ENCODE assay signal across 10 mouse cellular contexts in the genomic region with DNA sequence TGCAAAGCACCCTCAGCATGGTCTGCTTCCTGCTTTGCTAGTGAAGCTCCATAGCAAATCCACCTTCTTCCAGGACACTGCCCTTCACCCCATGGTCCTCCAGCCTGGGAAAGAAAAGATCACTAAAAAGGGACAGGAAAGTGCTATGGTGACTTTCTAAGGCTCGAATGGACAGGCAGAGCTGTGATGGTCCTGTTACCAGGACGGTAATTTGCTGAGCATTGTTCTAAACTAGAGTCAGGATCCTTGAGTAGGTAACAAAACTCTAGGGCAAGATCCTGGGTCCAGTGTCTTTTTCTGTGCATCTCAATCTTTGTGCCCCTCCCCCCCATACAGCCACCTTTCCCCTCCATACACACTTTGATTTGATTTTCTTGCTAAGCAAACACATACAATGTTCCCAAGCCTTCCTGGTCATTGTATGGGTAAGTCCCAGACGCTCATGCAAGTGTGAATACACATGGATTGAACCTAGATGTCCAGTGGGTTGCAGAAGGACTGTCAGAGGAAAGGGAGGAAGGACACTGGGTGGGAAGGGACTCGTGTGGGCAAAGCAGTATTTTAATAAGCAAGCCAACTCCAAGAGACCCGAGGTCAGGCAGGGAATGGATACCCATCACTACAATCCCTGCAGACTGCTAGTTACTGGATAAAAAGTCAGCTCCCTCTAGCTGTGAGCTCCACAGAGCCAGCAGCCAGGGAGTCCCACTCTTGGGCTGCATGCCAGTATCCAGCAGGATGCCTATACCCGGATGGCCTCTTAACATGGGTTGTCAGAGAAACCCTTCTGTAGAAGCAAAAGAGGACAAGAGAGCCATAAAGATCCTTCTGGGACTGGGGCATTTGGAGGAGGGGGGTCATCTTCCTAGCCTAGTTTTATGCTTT.
DNase-seq lines count a peak whose midpoint lies in the region; ATAC-seq and TF ChIP-seq lines count a peak whose summit lies in the region.
"Had no signal": no experiment of that assay in that cellular context is flagged by ENCODE, and none has a peak within 500 bp of the region (broad histone marks: within the 10 kb centered on the region; RNA-seq: fewer than 3 reads in every experiment).

No protein-coding gene starts in this region.

- H3K4me1 ChIP-seq in embryonic facial prominence, embryonic 11.5 days (ENCODE audit: control insufficient read depth, insufficient read depth, low read length) = peaks cover 10% of the 10 kb centered on the region
- H3K4me1 ChIP-seq in midbrain, embryonic 10.5 days = peaks cover 99% of the 10 kb centered on the region

- no peaks in the 10 kb centered on the region for H3K36me3 ChIP-seq in embryonic facial prominence, embryonic 11.5 days (replicated peaks; ENCODE audit: control insufficient read depth, insufficient read depth, low read depth, low read length)
- no peaks in the 10 kb centered on the region for H3K36me3 ChIP-seq in midbrain, embryonic 10.5 days

- DNase-seq in left cerebral cortex, adult 2 months (ENCODE audit: extremely low spot score in 1 of 2, low spot score in 2 of 2) = peak; percentile 28 to 41
- no peak for DNase-seq in left cerebral cortex, adult 11 months (ENCODE audit: low spot score)
- DNase-seq in embryonic facial prominence, embryonic 11.5 days (ENCODE audit: low spot score) = no peak
- DNase-seq in heart, postnatal 14 days = peak; percentile 72 to 79
- DNase-seq in layer of hippocampus, adult 2 months (ENCODE audit: low spot score in 2 of 2) = peak; percentile 48 to 53
- no peak for DNase-seq in midbrain, embryonic 10.5 days (ENCODE audit: low spot score)
- DNase-seq in spleen, adult 12 weeks (ENCODE audit: low spot score) = no peak
- no peak for DNase-seq in spleen, postnatal 14 days (ENCODE audit: low spot score in 2 of 2)

- H3K27ac ChIP-seq in left cerebral cortex, adult 2 months = peak overlapping the region; percentile 70
- peak overlapping the region; percentile 88 for H3K27ac ChIP-seq in embryonic facial prominence, embryonic 11.5 days (replicated peaks; ENCODE audit: low read depth, low read length)
- peak overlapping the region; percentile 94 for H3K27ac ChIP-seq in layer of hippocampus, adult 2 months
- peak overlapping the region; percentile 96 for H3K27ac ChIP-seq in midbrain, embryonic 10.5 days (replicated peaks)
- H3K27ac ChIP-seq: macrophage had no signal

- peak overlapping the region; percentile 49; the same call in 1 of the 2 replicates for H3K9ac ChIP-seq in embryonic facial prominence, embryonic 11.5 days (replicated peaks; ENCODE audit: low read length)

- TF ChIP-seq CTCF in left cerebral cortex, adult 2 months (IDR thresholded peaks at IDR 0.05) = peak; percentile 39
- TF ChIP-seq CTCF in layer of hippocampus, adult 2 months (conservative IDR thresholded peaks at IDR 0.05) = peak; percentile 67

- peak overlapping the region; percentile 28 for H3K4me2 ChIP-seq in embryonic facial prominence, embryonic 11.5 days (ENCODE audit: low read depth, low read length)

- intact Hi-C loops in left cerebral cortex, adult 2 months (cut with DNase I) = loop anchor here (1.0 to 5.0 kb wide), 2 partner anchors 186 to 199 kb away; a partner anchor contains a TSS
- intact Hi-C loops in heart, postnatal 14 days (cut with DNase I) = no loop called here

- ATAC-seq in embryonic facial prominence, embryonic 11.5 days (replicated peaks; ENCODE audit: insufficient number of reproducible peaks, low FRiP score, low TSS enrichment, low read depth) = no peak

- no peaks in the 10 kb centered on the region for H3K9me3 ChIP-seq in embryonic facial prominence, embryonic 11.5 days (replicated peaks; ENCODE audit: control insufficient read depth, low read length)
- H3K9me3 ChIP-seq in midbrain, embryonic 10.5 days (replicated peaks) = no peaks in the 10 kb centered on the region

- 21% methylated on average over 6 of the region's 6 CpGs for WGBS in embryonic facial prominence, embryonic 11.5 days
- WGBS in midbrain, embryonic 10.5 days = 21% methylated on average over 6 of the region's 6 CpGs

- H3K27me3 ChIP-seq in embryonic facial prominence, embryonic 11.5 days (ENCODE audit: control insufficient read depth, insufficient read depth, low read length) = no peaks in the 10 kb centered on the region
- no peaks in the 10 kb centered on the region for H3K27me3 ChIP-seq in midbrain, embryonic 10.5 days (ENCODE audit: low read depth, poor library complexity, severe bottlenecking)

- no peak overlapping the region; the same call in 1 of the 2 replicates for H3K4me3 ChIP-seq in left cerebral cortex, adult 2 months
- no peak overlapping the region for H3K4me3 ChIP-seq in embryonic facial prominence, embryonic 11.5 days (ENCODE audit: low read depth, low read length)
- H3K4me3 ChIP-seq in layer of hippocampus, adult 2 months = no peak overlapping the region; the same call in 1 of the 2 replicates
- peak overlapping the region; percentile 46 for H3K4me3 ChIP-seq in midbrain, embryonic 10.5 days
- H3K4me3 ChIP-seq: erythroblast, embryonic 14.5 days had no signal

Comparison
In these comparisons a context has a peak if more than half of its experiments do, and no peak if none do; other contexts are left out.
1. DNase-seq: peak in left cerebral cortex, adult 2 months (2 of 2), heart, postnatal 14 days (2 of 2) and layer of hippocampus, adult 2 months (2 of 2); none in left cerebral cortex, adult 11 months (single experiment), embryonic facial prominence, embryonic 11.5 days (single experiment), midbrain, embryonic 10.5 days (single experiment), spleen, adult 12 weeks (single experiment) and spleen, postnatal 14 days (0 of 2).
2. Peak in every context shown above with its lines, with median percentiles within 50 percentile points of each other: H3K27ac ChIP-seq.